19 mouse cellular contexts compared by ENCODE assay signal in the genomic region with DNA sequence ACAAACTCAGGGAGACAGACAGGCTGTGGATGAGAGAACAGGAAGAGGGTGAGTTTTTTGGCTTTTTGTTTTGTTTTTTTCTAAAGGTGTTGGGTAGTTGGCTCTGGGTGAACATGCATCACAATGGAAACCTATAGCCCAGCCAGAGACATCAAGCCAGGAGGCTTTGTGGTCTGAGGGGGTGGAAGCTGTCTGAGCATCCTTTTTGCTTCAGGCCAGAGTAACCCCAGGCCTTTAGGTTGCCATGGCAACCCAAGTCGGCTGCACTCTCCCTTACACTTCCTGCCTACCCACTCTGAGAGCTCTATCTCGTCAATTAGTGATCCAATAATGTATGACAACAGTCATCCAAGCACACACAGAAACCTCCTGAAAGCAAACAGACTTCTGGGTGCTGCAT. TPM values are rescaled to one million over a fixed set of nuclear protein-coding genes. Genes with fewer than 3 reads are reported as not detected.
DNase-seq lines count a peak whose midpoint lies in the region; ATAC-seq and TF ChIP-seq lines count a peak whose summit lies in the region.
"Had no signal": no experiment of that assay in that cellular context is flagged by ENCODE, and none has a peak within 500 bp of the region (broad histone marks: within the 10 kb centered on the region; RNA-seq: fewer than 3 reads in every experiment).

No protein-coding gene starts in this region.

- TF ChIP-seq CTCF in midbrain, postnatal 0 days (IDR thresholded peaks at IDR 0.05): no peak

- ATAC-seq in kidney, embryonic 14.5 days (ENCODE audit: low FRiP score, low TSS enrichment): 0 out of 2 replicates have a peak, but pooled peaks have one; percentile 20
- 0 out of 2 replicates have a peak, but pooled peaks have one; percentile 35 for ATAC-seq in forebrain, embryonic 16.5 days
- peak; percentile 38; the same call in 1 of the 2 replicates for ATAC-seq in midbrain, postnatal 0 days (ENCODE audit: low FRiP score)
- ATAC-seq in erythroblast, adult 5-6 weeks (replicated peaks; ENCODE audit: low FRiP score, poor library complexity, severe bottlenecking): no peak

- peaks cover 13% of the 10 kb centered on the region for H3K4me1 ChIP-seq in kidney, embryonic 14.5 days (ENCODE audit: control insufficient read depth, insufficient read depth, low read length)
- H3K4me1 ChIP-seq in forebrain, embryonic 16.5 days (replicated peaks; ENCODE audit: control insufficient read depth, insufficient read depth, low read length): peaks cover 15% of the 10 kb centered on the region
- H3K4me1 ChIP-seq in midbrain, postnatal 0 days (ENCODE audit: insufficient read depth, low read length): 0 out of 2 replicates have a peak, but pooled peaks cover 2% of the 10 kb centered on the region

- no peak overlapping the region for H3K4me3 ChIP-seq in kidney, embryonic 14.5 days (ENCODE audit: low read length)
- no peak overlapping the region for H3K4me3 ChIP-seq in forebrain, embryonic 16.5 days (replicated peaks; ENCODE audit: low read length)
- no peak overlapping the region for H3K4me3 ChIP-seq in midbrain, postnatal 0 days (ENCODE audit: low read depth, low read length)
- H3K4me3 ChIP-seq: erythroblast, embryonic 14.5 days; heart, embryonic 13.5 days; limb, embryonic 15.5 days; megakaryocyte, embryonic 14.5 days; neural tube, embryonic 13.5 days; stomach, embryonic 15.5 days had no signal

- no peak for DNase-seq in kidney, adult 9 months
- DNase-seq in CD8-positive naive resting alpha-beta T cell, adult 2 months (ENCODE audit: low read depth in 2 of 2, low spot score in 2 of 2): peak; percentile 68 to 73
- peak; percentile 42 for DNase-seq in midbrain, postnatal 0 days (ENCODE audit: low spot score)
- no peak for DNase-seq in embryo, embryonic 10.5 days (ENCODE audit: low spot score)
- no peak for DNase-seq in embryo, embryonic 10 days (ENCODE audit: low spot score)
- DNase-seq: adrenal gland, postnatal 14 days; embryo, embryonic 11 days; gastrocnemius, postnatal 10 days; kidney, postnatal 25 days; lung, adult 2 months had no signal

- 9% methylated on average over 2 of the region's 2 CpGs for whole genome bisulfite sequencing in kidney, embryonic 14.5 days
- 0% methylated on average over 2 of the region's 2 CpGs for WGBS in forebrain, embryonic 16.5 days
- 5% methylated on average over 2 of the region's 2 CpGs for WGBS in midbrain, postnatal 0 days

- H3K27me3 ChIP-seq in kidney, embryonic 14.5 days (ENCODE audit: control insufficient read depth, insufficient read depth, low read length): peaks cover 34% of the 10 kb centered on the region
- H3K27me3 ChIP-seq in forebrain, embryonic 16.5 days (replicated peaks; ENCODE audit: control insufficient read depth, insufficient read depth, low read length): peaks cover 20% of the 10 kb centered on the region; the same call in 1 of the 2 replicates
- H3K27me3 ChIP-seq in midbrain, postnatal 0 days (ENCODE audit: insufficient read depth, low read length): 0 out of 2 replicates have a peak, but pooled peaks cover 4% of the 10 kb centered on the region

- H3K36me3 ChIP-seq in kidney, embryonic 14.5 days (ENCODE audit: control insufficient read depth, insufficient read depth, low read length): no peaks in the 10 kb centered on the region
- H3K36me3 ChIP-seq in forebrain, embryonic 16.5 days (ENCODE audit: control insufficient read depth, insufficient read depth): no peaks in the 10 kb centered on the region
- H3K36me3 ChIP-seq in midbrain, postnatal 0 days (ENCODE audit: insufficient read depth, low read length): no peaks in the 10 kb centered on the region
- H3K36me3 ChIP-seq: heart, embryonic 13.5 days; limb, embryonic 15.5 days; neural tube, embryonic 13.5 days; stomach, embryonic 15.5 days had no signal

- H3K4me2 ChIP-seq in kidney, embryonic 14.5 days (replicated peaks; ENCODE audit: low read depth, low read length): no peak overlapping the region
- H3K4me2 ChIP-seq in forebrain, embryonic 16.5 days (ENCODE audit: low read length): no peak overlapping the region
- no peak overlapping the region for H3K4me2 ChIP-seq in midbrain, postnatal 0 days (ENCODE audit: low read depth, low read length, poor library complexity, severe bottlenecking)
- H3K4me2 ChIP-seq: heart, embryonic 13.5 days; limb, embryonic 15.5 days; neural tube, embryonic 13.5 days; stomach, embryonic 15.5 days had no signal

- no peaks in the 10 kb centered on the region for H3K9me3 ChIP-seq in kidney, embryonic 14.5 days (ENCODE audit: control insufficient read depth, low read length)
- H3K9me3 ChIP-seq in forebrain, embryonic 16.5 days (ENCODE audit: control insufficient read depth, low read length): no peaks in the 10 kb centered on the region
- no peaks in the 10 kb centered on the region for H3K9me3 ChIP-seq in midbrain, postnatal 0 days (ENCODE audit: low read length)
- H3K9me3 ChIP-seq: heart, embryonic 13.5 days; limb, embryonic 15.5 days; megakaryocyte, embryonic 14.5 days; neural tube, embryonic 13.5 days; stomach, embryonic 15.5 days had no signal

- H3K9ac ChIP-seq in kidney, embryonic 14.5 days (ENCODE audit: low read depth, low read length): no peak overlapping the region
- no peak overlapping the region for H3K9ac ChIP-seq in forebrain, embryonic 16.5 days (replicated peaks; ENCODE audit: low read depth, low read length)
- H3K9ac ChIP-seq in midbrain, postnatal 0 days (replicated peaks; ENCODE audit: low read length, poor library complexity, severe bottlenecking): no peak overlapping the region
- H3K9ac ChIP-seq: heart, embryonic 13.5 days; limb, embryonic 15.5 days; neural tube, embryonic 13.5 days; stomach, embryonic 15.5 days had no signal

- no peak overlapping the region for H3K27ac ChIP-seq in kidney, embryonic 14.5 days (ENCODE audit: low read depth, low read length)
- H3K27ac ChIP-seq in forebrain, embryonic 16.5 days (ENCODE audit: low read length): no peak overlapping the region
- H3K27ac ChIP-seq in midbrain, postnatal 0 days (ENCODE audit: low read depth, low read length): no peak overlapping the region
- H3K27ac ChIP-seq: heart, embryonic 13.5 days; limb, embryonic 15.5 days; neural tube, embryonic 13.5 days; stomach, embryonic 15.5 days had no signal

RNA-seq across cellular contexts. Expression of gene Gpr68, which starts 12.5 kb away (rescaled TPM):
- polyA plus RNA-seq in kidney, embryonic 14.5 days (2014; fragmentation: Nextera tagmentation; extraction: Ambion mirVana): 0.14 and 0.34 TPM in 2 replicates
- 0.87 and 1.7 TPM in 2 replicates for polyA plus RNA-seq in forebrain, embryonic 16.5 days (2015; fragmentation: Nextera tagmentation; extraction: Ambion mirVana)
- total RNA-seq in midbrain, postnatal 0 days (2014; rRNA removed): 22.3 and 28.4 TPM in 2 replicates
- 6.2 and 8.7 TPM in 2 replicates for polyA plus RNA-seq in midbrain, postnatal 0 days (2015; fragmentation: Nextera tagmentation; extraction: Ambion mirVana)
- not detected in 2 replicates for total RNA-seq in erythroblast, adult 5-6 weeks (2015; ENCODE audit: low replicate concordance)
- not detected in 2 replicates for total RNA-seq in erythroblast, adult 5-6 weeks (2017; ENCODE audit: low replicate concordance)
- polyA plus RNA-seq: erythroblast, embryonic 14.5 days had no signal

Comparison
In these comparisons a context has a peak if more than half of its experiments do, and no peak if none do; other contexts are left out.
1. DNase-seq: peak in CD8-positive naive resting alpha-beta T cell, adult 2 months (2 of 2) and midbrain, postnatal 0 days (single experiment); none in kidney, adult 9 months (single experiment), embryo, embryonic 10.5 days (single experiment) and embryo, embryonic 10 days (single experiment).